Mouse (Mus musculus) thymus, adult 2 months (tissue): ENCODE measurements around the gene Tgfa. TPM values are rescaled to one million over a fixed set of nuclear protein-coding genes. Genes with fewer than 3 reads are reported as not detected.

ENCODE experiments used
- DNase-seq: peaks from one replicate; pipeline ENCODE4 v3.0.0; 2021
- H3K27ac ChIP-seq: fragments of 200-500 bp; 2 replicates; pipeline ENCODE4 v1.5.1; 2012; ENCODE audit warnings: low read length, control low read depth; ENCODE audit not compliant: control insufficient read depth, insufficient read depth
- H3K27me3 ChIP-seq: fragments of 200-500 bp; 2 replicates; pipeline ENCODE4 v1.6.1; 2012; ENCODE audit warnings: mild to moderate bottlenecking, low read length, moderate library complexity, mixed read lengths; ENCODE audit not compliant: control insufficient read depth, insufficient read depth
- H3K36me3 ChIP-seq: fragments of 200-500 bp; 2 replicates; pipeline ENCODE4 v1.6.1; 2012; ENCODE audit warnings: mild to moderate bottlenecking, low read length, moderate library complexity; ENCODE audit not compliant: control insufficient read depth, insufficient read depth
- H3K4me1 ChIP-seq: fragments of 200-500 bp; replicated peaks from 2 replicates; pipeline ENCODE4 v1.6.1; 2012; ENCODE audit warnings: low read length; ENCODE audit not compliant: control insufficient read depth, insufficient read depth
- H3K4me3 ChIP-seq: fragments of 200-500 bp; 2 replicates; pipeline ENCODE4 v1.5.1; 2012; ENCODE audit warnings: mild to moderate bottlenecking, low read length, control low read depth, moderate library complexity; ENCODE audit not compliant: control insufficient read depth, insufficient read depth
- CTCF ChIP-seq: fragments of 200-500 bp; IDR thresholded peaks from 2 replicates; pipeline ENCODE4 v1.5.1; 2012; ENCODE audit warnings: mild to moderate bottlenecking, control low read depth, low read length, moderate library complexity, borderline replicate concordance; ENCODE audit not compliant: control insufficient read depth, poor library complexity, insufficient read depth; ENCODE audit errors: extremely low read depth
- POLR2A ChIP-seq: fragments of 200-500 bp; IDR thresholded peaks from 2 replicates; pipeline ENCODE4 v1.6.1; 2012; ENCODE audit warnings: mild to moderate bottlenecking, low read length, control low read depth, moderate library complexity; ENCODE audit not compliant: control insufficient read depth, poor library complexity, insufficient read depth; ENCODE audit errors: extremely low read depth
- WGBS: fragments of 180-500 bp; shearing (Covaris S2); methylation state at CpG from one replicate; pipeline ENCODE4 v1.1.7; 2018; 5-methylcytosine and 5-hydroxymethylcytosine counted together
- polyA plus RNA-seq: library from polyadenylated mRNA; depleted of rRNA; stranded (reverse); fragments of >200 nt; gene quantifications from 2 replicates; pipeline ENCODE4 v1.2.3, GENCODE M21; 2012

Tgfa gene
- polyA plus RNA-seq, 1 experiment = 2.1 TPM

DNA sequence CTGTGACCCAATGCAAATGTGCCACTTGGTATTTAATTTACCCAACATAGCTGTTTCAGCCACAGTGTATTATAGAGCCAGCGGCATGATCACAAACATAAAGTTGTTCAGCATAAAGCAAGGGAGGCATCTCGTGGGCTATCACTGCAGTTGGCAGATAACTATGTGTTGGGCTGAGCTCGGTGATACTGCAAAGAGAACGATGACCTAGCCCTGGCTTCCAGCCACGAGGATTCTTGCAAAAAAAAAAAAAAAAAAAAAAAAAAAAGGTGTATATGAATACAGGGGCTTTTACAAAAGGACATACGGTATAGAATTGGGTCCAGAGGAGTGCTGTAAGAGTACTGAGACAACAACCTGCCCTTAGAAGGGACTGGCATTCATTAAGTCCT lies 15.0 kb downstream of the Tgfa start:
- Histone ChIP-seq H3K27me3 (no peaks in the 10 kb centered on the region), H3K36me3 (no peaks in the 10 kb centered on the region), H3K4me1 (no peaks in the 10 kb centered on the region), H3K4me3 (no peak overlapping the region), H3K27ac (no peak overlapping the region)
- WGBS = 63% methylated on average over 6 of the region's 6 CpGs
- DNase-seq = no peak
- TF ChIP-seq CTCF = no peak
- TF ChIP-seq POLR2A = no peak

DNA sequence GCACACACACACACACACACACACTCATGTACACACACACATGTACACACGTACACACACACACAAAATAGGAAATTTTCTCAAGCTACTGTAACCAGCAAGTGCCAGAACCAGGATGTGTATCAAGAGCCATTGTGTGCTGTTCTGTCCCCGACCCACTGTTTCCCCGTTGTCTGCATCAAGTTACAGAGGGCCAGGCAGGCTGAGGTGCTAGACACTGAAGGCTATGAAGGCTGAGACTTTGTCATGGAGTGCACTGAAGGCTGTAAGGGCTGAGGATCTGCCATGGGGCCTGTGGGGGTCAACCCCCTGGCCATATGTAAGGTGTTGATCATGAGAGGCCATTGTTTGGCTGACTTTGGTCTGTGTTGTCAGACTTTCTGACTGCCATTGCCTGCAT lies 15.6 kb downstream of the Tgfa start:
- H3K36me3 ChIP-seq = no peaks in the 10 kb centered on the region
- no peak overlapping the region for H3K4me3 ChIP-seq
- H3K27ac ChIP-seq = no peak overlapping the region
- 88% methylated on average over 3 of the region's 3 CpGs for WGBS
- H3K27me3 ChIP-seq = no peaks in the 10 kb centered on the region
- no peak for TF ChIP-seq POLR2A
- no peak for TF ChIP-seq CTCF
- DNase-seq = no peak
- H3K4me1 ChIP-seq = no peaks in the 10 kb centered on the region

DNA sequence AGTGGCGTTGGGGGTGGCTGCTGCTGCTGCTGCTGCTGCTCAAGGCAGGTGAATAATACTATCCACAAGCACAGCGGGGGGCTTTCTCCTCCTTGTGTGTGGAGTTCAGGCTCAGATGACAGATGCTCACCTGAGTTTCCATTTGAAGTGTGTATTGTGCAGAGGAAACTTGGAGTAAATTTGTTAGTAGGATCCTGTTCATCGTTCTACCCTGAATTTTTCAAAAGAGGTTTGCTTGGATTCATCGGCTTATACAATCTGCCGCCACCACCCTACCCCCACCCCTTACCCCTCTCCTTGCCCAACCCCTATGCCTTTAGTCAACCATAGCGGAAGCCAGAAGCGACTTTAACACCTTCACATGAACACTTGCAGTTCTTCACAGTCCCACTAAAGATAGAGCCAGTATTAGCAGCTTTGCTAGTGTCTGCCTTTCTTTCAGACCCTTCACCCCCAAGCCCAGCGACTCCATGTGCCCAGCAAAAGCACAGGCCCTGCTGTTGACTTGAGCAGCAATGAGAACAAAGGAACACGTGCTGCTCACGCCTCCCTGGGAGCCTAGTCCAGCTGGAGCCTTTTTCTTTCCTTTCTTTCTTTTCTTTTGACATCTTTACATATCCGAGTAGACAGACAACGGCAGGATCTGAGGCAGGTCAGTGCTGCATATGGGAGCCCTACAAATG lies 16.2 kb downstream of the Tgfa start:
- no peaks in the 10 kb centered on the region for H3K27me3 ChIP-seq
- TF ChIP-seq CTCF = no peak
- no peak for TF ChIP-seq POLR2A
- DNase-seq = no peak
- WGBS = 92% methylated on average over 12 of the region's 12 CpGs
- no peaks in the 10 kb centered on the region for H3K36me3 ChIP-seq
- no peak overlapping the region for H3K27ac ChIP-seq
- H3K4me1 ChIP-seq = no peaks in the 10 kb centered on the region
- no peak overlapping the region for H3K4me3 ChIP-seq

DNA sequence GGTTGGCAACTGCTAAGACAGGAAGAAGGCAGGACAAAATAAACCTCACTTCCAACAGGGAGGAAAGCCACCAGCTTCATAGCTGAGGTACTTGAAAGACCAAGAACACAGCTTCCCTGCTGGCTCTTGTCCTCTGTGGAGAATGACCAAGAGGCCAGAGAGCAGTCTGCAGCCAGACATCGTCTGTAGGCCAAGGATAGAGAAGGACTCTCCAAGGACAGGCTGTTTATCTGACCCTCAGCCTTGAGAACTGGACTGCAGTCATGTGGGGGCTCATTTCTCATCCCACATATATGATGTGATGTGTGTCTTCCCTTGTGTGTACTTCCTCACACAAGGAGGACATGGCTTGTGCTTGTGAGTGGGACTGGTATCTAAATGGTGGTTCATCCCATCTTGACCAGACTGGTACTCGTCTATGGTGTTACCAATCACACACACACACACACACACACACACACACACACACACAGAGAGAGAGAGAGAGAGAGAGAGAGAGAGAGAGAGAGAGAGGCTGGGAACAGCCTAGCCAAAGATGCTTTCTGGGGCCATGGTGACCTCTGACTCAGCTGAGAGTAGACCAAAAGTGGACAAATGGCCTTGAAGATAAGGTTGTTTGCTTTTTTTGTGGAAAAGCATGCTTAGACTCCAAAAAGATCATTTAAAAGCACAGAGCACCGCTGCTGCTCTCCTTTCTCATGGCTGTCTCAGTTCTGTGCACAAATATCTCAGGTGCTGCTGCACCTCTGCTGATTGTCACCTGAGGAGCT lies 18.0 kb downstream of the Tgfa start:
- Histone ChIP-seq H3K27me3 (no peaks in the 10 kb centered on the region), H3K27ac (no peak overlapping the region), H3K36me3 (no peaks in the 10 kb centered on the region), H3K4me1 (no peaks in the 10 kb centered on the region), H3K4me3 (no peak overlapping the region)
- WGBS = 93% methylated on average over 3 of the region's 3 CpGs
- DNase-seq = no peak
- TF ChIP-seq POLR2A (no peak), CTCF (no peak)

DNA sequence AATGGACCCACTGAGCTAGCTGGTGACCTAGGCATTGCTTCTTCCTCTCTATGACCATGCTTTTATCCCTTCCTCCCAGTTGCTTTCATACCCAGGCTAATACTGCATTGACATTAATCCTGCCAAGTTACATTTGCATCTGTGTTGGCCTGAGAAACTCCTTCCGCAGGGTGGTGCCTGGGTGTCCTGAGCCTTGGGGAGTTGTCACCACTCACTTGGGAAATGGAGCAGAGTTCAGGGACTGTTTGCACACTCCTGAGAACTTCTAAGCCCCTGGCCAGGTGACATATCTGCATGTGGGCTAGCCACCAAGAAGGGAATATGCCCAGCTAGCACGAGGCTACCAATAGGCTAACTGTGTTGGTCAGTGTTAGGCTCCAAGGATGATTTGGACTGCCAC lies 23.0 kb downstream of the Tgfa start:
- DNase-seq = no peak
- H3K4me3 ChIP-seq = no peak overlapping the region
- H3K27ac ChIP-seq = no peak overlapping the region
- TF ChIP-seq CTCF = no peak
- no peak for TF ChIP-seq POLR2A
- WGBS = 89% methylated on average over 2 of the region's 2 CpGs
- H3K27me3 ChIP-seq = no peaks in the 10 kb centered on the region
- no peaks in the 10 kb centered on the region for H3K4me1 ChIP-seq
- H3K36me3 ChIP-seq = no peaks in the 10 kb centered on the region

DNA sequence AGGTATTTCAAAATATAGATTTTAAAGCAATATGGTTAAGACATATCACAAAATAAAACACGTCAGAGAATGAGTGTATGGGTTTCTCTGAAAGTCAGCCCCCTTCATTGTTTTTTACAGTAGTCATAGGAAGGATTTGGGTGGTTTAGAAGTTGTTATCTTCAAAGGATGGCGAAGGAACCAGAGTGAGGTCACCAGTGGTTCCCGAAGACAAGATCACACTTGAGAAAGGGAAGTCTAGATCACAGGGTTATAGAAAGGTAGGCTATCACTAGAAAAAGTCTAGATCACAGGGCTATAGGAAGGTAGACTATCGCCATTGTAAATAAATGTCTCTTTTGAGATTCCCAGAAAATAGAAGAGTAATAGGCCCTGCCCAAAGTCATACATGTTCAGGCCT lies 23.7 kb downstream of the Tgfa start:
- WGBS = 62% methylated on average over 4 of the region's 4 CpGs

DNA sequence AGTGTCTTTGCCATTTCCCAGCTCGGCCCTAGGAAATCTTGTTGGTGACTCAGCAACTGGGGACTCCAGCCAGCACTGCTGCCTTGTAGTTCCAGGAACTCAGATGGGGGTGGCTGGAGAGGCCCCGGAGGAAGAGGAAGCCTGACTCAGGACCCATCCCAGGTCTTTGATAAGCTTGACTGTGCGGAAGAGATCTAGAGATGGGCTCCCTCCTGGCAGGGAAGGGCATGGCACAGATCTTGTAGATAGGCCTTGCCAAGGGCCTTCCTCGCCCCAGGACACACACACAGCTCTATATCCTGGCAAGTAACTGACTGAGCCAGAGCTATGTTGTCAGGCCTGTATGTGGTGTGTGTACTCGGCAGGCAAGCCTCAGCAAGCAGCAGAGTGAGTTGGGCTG lies 24.5 kb downstream of the Tgfa start:
- Histone ChIP-seq H3K36me3 (no peaks in the 10 kb centered on the region), H3K27me3 (no peaks in the 10 kb centered on the region), H3K4me3 (no peak overlapping the region), H3K27ac (no peak overlapping the region), H3K4me1 (no peaks in the 10 kb centered on the region)
- TF ChIP-seq CTCF (no peak), POLR2A (no peak)
- WGBS = 73% methylated on average over 5 of the region's 5 CpGs
- DNase-seq = no peak

More for the DNA sequence above, 23.7 kb downstream of the Tgfa start:
- no peak for TF ChIP-seq CTCF
- TF ChIP-seq POLR2A = no peak
- Histone ChIP-seq H3K4me1 (no peaks in the 10 kb centered on the region), H3K27me3 (no peaks in the 10 kb centered on the region), H3K36me3 (no peaks in the 10 kb centered on the region), H3K27ac (no peak overlapping the region), H3K4me3 (no peak overlapping the region)
- DNase-seq = no peak
